Mouse (Mus musculus) common myeloid progenitor, adult 5-6 weeks (primary cell): ENCODE data around the gene Nmb. TPM values are rescaled to one million over a fixed set of nuclear protein-coding genes. Genes with fewer than 3 reads are reported as not detected.
"Not testable (repeated sequence)": the region's sequence is repeated elsewhere in the genome, so short reads cannot be mapped to it uniquely, and the experiment has no call there.

Experiments used
- ATAC-seq: replicated peaks from 2 replicates; pipeline ENCODE4 v1.8.0; 2016; ENCODE audit warnings: low read depth, mild to moderate bottlenecking, moderate TSS enrichment, inconsistent platforms; ENCODE audit not compliant: poor library complexity, severe bottlenecking
- total RNA-seq: library from RNA; stranded (forward); fragments of 200-1000, 187-1606 nt; gene quantifications from 2 replicates; pipeline ENCODE4 v1.2.3, GENCODE M21; 2017

Nmb gene
- total RNA-seq = not detected in 2 replicates

DNA sequence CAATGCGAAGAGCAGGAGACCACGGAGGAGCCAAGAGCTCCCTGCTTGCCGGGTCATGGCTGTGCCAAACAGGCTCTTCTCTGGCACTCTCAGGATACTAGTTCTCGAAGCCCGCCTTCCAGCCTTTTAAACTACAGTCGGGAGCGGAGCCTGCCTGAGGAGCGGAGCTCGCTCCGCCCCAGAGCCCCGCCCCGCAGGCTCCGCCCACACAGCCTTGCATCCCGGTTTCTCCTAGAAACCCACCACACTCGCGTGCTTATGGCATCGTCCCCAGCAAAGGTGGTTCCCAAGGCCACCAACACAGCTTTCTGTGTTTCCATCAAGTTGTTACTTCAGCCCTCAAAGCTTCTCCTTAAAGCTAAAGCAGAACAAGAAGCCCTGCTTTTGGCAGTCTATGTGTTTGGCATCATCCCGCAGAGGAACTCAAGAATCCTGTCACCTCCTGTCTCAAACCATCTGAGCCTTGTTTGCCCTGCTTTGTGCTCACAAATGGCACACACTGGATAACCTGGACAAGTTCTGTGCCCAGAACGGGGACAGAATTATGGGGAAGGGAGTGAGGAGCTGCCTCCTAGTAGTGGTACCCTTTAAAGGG lies at the start of gene Nmb:
TSS of gene Nmb (minus strand) at position 156 of the 595 bp plus-strand sequence.
- peak; percentile 34 for ATAC-seq

GRCm38 (mm10) chr7:80954251-80954650 lies 49.4 kb upstream of the Nmb start:
- ATAC-seq = no peak

DNA sequence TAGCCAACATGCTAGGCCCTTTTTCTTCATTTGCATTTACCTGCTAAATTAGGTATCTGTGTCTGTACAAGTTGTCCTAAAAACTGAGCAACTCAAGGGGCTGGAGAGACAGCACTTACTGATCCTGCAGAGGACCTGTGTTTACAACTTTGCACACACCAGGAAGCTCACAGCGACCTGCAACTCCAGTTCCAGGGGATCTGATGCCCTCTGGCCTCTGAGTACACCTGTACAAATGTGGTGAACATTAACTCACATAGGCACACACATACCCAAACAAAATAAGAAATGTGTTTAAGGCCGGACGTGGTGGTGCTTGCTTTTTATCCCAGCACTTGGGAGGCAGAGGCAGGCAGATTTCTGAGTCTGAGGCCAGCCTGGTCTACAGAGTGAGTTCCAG lies 47.3 kb upstream of the Nmb start:
- no peak for ATAC-seq

DNA sequence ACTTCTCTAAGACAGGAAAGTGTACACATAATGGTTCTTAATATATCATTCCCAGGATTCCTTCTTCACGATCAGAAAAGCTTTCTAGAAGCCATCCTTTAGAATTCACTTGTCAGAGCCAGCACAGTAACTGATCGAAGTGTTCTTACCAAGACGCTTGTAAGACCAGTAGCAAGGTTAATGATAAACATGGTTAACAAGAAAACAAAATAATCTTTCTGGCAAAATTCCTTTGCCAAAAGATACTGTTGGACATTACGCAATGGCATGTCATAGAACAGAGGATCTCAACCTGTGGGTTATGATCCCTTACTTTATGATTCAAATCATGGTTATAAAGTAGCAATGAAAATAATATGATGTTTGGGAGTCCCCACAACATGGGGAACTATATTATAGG lies 46.6 kb upstream of the Nmb start:
- no peak for ATAC-seq

DNA sequence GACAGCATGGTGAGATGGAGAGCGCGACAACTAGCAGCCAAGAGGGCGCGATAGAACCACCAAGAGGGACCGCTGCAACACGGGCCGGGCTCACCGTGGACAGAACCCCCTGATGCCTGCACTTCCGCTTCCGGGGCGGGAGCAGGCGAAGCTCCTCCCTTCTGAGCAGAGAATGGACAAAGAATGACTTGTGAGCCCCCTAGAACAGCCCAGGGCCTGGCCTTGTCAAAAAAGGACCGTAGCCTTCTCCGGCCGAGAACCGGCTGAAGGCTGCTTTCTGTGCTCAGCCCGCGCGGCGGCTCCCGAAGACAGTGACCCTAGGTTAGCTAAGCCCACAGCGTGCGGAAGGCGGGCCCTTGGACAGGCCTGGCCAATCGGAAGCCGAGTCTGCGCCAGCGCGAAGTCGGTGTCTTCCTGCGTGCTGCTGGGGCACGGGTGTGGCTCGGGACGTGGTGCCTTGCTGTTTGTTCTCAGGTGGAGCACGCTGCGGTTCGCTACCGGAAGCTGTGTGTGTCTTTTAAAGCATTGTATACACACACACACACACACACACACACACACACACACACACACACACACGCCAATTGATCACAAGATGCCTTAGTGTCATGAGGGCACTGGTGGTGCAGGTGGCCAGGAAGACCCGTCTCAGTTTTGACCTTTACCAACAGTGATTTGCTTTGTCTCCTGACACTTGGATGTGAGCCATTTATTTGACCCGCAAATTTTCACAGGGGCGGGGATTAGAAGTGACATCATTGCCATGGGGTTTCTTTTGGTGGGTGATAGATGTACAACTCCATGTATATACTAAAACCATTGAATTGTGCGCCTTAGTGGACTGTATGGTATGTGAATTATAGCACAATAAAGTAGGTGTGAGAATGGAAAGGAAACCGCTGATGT lies 42.8 kb upstream of the Nmb start, which contains the start of gene Sec11a:
TSS of gene Sec11a (minus strand) at position 336 of the 906 bp plus-strand sequence.
- ATAC-seq = peak; percentile 99

- ATAC-seq = no peak
Observed at GRCm38 (mm10) chr7:80939808-80940207, 34.9 kb upstream of the Nmb start.

DNA sequence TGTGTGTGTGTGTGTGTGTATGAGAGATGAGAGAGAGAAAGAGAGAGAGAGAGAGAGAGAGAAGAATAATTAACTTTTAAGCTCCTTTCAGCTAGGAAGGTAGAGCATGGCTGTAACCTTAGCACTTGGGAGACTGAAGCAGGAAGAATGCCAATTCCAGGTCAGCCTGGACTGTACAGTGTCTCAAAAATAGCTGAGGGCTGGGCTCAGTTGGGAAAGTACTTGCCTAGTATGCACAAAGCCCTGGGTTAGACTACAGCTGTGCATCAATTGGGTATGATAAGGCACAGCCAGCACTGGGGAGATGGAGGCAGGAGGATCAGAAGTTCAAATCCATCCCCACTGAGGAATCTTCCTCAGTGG lies 32.4 kb upstream of the Nmb start:
- ATAC-seq = not testable (repeated sequence)

DNA sequence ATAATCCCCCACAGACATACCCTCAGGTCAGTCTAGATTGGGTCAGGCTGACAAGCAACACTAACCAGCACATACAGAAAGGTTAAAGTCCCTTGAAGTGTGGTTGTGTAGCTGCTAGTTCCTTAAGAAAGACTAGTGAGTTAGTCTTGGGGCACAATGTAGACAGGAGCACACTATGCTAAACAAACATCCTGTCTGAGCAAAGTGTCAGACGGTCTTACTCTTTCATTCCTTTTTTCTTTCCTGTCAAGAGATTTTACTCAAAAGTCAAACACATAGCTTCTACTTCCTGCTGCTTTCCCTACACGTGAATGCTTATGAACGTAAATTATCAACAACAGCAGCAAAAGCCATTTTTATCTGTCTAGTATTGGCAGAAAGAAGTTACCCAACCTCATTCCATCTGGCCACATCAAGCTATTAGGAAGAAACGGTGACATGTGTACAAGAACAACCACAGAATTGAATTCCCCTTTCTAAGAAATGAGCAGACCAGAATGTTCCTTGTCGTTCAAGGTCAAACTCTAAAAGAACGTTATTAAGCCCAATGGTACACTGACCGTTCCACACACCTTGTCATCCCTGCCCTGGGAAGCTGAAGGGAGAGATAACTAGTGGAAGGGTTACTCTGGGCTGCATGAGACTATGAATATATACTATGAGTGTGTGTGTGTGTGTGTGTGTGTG lies 31.9 kb upstream of the Nmb start:
- peak; percentile 45; the same call in 1 of the 2 replicates for ATAC-seq

GRCm38 (mm10) chr7:80935834-80936233 lies 31.0 kb upstream of the Nmb start:
- no peak for ATAC-seq

DNA sequence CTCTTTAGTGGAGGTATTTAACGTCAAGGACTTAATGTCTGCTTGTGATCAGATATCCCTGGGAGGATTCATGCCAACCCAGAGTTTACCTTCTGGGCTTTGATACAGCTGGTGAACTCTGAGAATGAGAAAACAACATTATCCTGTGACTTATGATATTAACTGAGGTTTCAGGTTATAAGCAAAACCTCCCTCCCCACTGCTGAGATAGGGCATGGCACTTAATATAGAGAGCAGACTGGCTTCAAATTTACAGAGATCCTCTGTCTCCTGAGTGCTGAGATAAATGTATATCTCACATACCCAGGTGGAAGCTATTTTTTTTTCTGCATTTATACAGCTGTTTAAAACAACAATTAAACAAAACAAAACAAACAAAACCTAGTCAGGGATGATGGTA lies 27.9 kb upstream of the Nmb start:
- ATAC-seq = no peak

GRCm38 (mm10) chr7:80931618-80932207 lies 26.8 kb upstream of the Nmb start:
- ATAC-seq = no peak

GRCm38 (mm10) chr7:80923165-80923564 lies 18.3 kb upstream of the Nmb start:
- no peak for ATAC-seq

DNA sequence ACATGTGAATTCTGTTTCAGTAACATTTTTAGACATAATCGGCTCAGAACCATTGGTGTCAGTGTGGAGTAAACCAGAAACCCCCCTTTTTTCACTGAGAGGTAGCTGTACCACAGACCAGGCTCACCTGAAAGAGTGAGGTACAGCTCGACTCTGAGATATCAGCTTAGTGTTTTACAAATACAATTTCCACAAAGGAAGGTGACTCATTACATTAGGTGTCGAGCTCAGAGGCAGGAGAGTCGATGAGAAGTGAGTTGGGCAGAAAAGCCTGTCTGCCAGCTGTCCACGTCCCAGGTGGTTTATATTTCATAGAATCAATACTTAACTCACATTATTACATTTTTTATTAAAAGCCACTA lies 14.8 kb upstream of the Nmb start:
- ATAC-seq = no peak; the same call in 1 of the 2 replicates

DNA sequence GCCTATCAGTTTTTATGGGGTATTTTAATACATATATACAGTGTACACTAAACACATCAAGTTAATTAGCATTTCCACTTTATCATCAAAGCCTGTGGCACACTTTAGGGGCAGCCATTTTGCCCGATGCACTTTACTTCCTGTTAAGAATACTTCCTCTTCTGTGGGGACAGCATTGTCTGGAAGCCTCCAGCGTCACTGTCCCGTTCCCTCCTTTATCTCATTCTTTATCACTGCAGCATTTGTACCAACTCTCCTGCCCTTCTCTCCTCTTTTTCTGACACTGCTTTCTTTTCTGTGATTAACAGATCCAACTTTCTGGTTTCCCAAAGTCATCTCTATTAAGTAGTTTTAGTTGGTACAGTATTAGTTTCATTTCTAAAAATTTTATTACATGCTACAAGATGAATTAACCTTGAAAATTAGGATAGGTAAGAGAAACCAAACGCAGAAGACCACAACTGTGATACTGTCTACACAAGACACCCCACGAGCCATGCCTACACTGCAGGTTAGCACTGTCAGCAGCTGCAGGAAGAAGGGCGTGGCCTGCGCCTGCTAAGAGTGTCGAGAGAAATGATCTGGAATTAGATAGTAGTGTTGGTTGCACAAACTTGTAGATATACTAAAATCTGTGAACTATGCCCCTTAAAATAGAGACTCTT lies 14.2 kb upstream of the Nmb start:
- ATAC-seq = peak; percentile 89

- no peak for ATAC-seq
Observed at GRCm38 (mm10) chr7:80917916-80918465, 13.1 kb upstream of the Nmb start.

- no peak for ATAC-seq
Observed at GRCm38 (mm10) chr7:80912496-80912895, 7.6 kb upstream of the Nmb start.

- ATAC-seq = no peak
Observed at GRCm38 (mm10) chr7:80911053-80911452, 6.2 kb upstream of the Nmb start.

- ATAC-seq = no peak
Observed at GRCm38 (mm10) chr7:80903625-80904422, 1.1 kb downstream of the Nmb start.
